Mouse (Mus musculus): ENCODE measurements around the gene H2-DMa.
"Not testable (repeated sequence)": the region's sequence is repeated elsewhere in the genome, so short reads cannot be mapped to it uniquely, and the experiment has no call there.

The H2-DMa gene

DNA sequence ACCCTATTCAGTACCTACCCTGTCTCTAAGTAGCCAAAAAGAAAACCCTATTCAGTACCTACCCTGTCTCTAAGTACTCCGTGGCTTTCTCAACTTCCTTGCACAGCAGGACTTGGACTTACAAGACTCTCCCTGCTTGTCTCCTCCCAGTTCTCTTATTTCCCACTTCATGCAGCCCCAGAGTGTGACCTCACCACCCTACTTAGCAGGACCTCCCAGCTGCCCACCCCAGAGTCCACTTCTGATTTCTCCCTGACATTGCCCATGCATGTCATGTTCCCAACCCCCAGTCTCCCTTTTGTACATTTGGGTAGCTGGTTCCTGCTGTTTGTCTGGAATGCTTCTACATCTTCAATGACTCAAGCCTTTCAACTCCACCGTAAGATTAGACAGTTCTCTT lies 4.2 kb downstream of the H2-DMa start:
- DNase-seq (ENCODE audit: extremely low read depth, insufficient read length, low spot score) = peak; percentile 60

DNA sequence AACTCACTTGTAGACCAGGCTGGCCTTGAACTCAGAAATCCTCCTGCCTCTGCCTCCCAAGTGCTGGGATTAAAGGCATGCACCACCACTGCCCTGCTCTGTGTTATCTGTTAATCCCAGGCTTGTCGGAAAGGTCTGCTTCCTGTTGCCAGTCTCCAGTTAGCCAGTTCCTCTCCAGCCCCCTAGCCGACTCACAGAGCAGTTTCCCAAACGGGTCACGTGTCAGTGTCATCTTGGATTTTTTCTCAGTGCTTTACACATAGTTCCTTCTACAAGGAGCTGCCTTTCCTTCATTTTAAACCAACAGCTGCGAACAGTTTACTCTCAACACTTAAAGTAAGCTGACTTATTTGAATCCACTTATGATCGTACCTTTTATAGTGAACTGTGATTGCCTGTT lies 5.3 kb downstream of the H2-DMa start:
- DNase-seq (ENCODE audit: extremely low read depth, insufficient read length, low spot score) = no peak

DNA sequence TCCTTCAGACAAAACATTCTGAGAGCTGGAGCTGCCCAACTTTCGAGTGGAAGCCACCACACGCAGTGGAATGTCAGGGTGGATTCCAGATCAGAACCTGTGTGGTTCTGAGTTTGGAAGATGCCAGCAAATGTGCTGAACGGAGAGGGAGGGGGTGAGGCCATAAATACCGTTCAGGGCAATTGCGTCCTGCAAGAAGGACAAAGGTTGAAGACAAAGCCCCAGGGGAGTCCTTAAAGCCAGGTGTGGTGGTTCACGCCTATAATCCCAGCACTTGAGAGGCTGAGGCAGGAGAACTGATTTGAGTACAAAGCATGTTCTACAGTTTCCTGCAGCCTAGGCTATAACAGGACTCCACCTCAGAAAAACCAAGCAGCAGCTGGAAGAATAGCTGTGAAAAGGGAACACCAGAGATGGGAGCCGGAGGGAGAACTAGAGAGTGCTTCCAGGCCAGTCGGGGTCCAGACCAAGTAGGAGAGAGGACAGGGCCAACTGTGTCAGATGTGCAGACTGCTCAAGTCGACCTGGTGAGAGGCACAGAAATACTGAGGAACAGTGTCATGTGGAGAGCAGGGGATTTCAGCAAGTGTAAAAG lies 7.6 kb downstream of the H2-DMa start:
- DNase-seq (ENCODE audit: extremely low read depth, insufficient read length, low spot score) = no peak

DNA sequence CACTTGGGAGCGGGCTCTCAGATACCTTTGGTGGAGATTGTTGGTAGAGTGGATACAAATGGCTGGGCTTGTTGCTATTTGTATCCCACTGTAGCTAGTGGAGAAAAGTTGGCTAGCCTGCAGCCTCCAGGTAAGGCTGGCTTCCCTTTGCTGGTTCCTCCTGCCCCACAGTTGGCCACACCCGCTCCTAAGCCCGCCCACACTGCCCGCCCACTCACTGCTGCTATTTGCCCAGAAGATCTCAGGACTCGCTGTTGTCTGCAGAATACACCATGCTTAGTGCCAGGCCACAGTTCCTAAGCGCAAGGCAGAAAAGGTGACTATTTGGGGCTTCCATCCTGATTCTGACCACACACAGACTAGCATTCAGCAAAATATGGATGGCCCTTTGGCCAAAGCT lies 8.1 kb downstream of the H2-DMa start:
- no peak for DNase-seq (ENCODE audit: extremely low read depth, insufficient read length, low spot score)

DNA sequence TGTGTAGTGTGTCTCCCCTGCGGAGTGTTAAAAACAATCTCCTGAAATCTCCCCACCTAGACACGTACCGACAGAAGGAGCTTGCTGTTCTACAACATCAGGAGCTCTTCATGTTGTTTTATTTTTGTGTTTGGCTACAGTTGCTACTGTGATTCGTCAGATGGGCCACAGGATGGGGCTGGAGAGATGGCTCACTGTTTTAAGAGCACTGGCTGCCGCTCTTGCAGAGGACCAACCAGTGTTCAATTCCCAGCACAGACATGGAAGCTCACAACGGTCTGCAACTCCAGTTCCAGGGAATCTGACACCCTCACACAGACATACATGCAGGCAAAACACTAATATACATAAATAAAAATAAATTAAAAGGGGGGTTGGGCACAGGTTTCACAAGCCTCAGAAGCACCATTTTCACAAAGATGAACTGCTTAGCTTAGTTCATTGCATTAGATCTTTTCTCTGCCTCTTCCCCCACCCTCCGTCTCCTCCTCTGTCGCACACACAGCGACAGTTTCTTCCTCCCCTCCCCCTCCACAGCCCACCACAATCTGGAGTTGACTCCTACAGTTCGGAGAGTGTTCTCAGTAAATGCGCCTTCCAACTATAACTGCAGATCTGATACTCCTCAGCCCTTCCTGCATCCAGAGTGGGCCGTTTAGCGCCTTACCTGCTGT lies 9.1 kb downstream of the H2-DMa start:
- DNase-seq (ENCODE audit: extremely low read depth, insufficient read length, low spot score) = no peak

DNA sequence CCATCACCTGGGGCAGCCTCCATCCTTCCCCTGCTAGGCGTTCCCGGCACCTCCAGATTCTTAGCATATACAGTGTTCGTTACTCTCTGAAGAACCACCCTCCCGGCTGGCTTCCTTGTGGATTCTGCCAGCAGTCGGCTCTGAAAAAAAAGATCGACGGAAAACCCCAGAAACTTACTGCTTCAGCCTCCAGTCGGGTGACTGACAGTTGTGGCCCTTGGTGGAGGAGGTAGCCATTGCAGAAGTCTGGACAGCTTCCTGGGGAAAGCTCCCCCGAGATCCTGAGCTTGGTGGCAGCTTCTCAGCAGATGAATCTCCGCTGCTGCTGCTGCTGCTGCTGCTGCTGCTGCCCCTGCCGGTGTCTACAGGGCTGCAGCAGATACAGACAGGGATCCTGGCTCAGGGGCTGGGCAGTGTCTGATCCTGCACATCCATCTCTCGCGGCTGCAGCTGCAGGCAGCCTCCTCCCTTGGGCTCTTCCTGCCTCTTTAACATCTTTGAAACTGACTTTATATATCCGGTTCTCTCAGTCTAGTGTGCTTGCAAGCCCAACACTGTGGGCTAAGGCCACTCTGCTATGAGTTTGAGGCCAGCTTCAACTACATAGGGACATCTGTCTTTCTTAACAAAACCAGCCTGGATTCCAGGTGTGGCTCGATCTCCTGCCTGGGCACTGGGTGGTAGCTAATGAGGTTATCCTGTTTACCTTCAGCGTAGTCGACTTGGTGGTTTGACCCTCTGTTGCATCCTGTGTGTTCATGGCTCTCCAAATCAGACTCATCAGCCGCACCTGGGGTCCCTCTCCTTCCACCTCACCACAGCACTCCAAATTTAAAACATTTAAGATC lies 9.8 kb downstream of the H2-DMa start:
- no peak for DNase-seq (ENCODE audit: extremely low read depth, insufficient read length, low spot score)

DNA sequence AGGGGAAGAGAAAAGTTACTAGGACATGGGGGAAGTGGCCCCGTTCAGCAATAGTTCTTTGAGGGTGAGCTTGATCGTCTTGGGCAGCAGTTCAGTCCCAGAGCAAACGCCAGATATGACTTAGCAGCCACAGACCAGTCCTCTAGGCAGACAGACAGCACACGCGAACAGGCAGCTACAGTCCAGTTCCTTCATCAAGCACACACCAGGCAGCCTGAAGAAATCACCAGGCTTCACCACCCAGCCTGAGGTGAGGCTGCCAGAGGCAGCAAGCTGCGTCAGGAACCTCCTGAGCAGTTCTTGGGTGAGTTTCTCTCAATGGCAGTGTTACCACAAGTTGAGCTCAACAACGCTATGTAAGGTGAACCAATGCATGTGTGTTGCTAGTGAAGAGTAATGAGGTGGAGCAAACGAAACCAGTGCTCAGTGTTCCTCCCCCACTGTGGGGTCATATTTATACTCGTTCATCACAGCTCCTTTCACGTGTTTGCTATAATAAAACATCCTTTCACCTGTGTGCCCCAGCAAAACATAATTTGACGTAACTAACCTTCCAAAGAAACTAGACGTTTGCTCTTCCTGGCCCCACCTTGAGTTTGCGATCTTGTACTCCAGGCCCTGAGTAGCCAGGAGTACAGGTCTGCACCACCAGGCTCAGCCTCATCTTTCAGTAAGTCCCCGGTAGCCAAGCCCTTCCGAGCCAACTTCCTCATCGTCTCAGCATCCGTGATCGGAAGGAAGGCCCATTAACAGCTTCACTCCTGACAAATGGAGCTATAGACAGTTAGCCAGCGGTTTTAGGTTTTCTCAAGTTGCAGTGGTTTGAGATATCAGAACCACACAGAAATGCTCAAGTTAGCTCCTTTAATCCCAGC lies 11.0 kb downstream of the H2-DMa start:
- DNase-seq (ENCODE audit: extremely low read depth, insufficient read length, low spot score) = no peak

DNA sequence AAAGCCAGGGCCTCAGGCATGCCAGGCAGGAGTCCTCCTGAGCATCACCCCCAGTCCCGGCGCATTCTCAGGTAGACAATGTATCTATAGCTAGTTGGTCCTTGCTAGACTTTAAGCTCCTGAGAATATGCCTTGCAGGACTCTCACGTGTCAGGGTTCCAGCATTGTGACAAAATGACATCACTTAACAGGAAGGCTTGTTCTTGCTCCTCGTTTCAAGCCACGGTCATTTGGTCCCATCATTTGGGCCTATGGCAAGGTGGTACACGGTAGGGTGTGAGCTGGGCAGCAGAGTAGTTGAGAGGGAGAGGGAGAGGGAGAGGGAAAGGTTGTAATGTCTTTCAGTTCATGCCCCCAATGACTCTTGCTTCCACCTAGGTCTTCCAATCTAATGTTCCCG lies 12.6 kb downstream of the H2-DMa start:
- DNase-seq (ENCODE audit: extremely low read depth, insufficient read length, low spot score) = no peak

DNA sequence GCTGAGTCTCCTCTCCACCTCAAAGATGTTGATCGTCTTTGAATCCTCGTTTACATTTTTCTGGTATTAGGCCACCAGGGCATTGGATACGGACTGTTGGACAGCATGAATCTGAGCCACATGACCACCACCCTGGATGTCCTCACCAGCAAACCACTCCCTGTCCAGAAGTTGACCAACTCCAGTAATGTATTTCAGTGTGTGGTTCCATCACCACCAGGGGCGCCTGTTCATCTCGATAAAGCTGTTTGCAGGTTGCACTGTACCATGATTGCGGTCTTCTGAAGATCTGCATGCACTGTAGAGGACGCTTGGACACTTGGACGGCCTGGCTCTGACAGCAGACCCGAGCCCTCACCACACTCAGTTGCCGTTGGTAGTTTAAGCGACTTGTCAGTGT lies 13.9 kb downstream of the H2-DMa start:
- DNase-seq (ENCODE audit: extremely low read depth, insufficient read length, low spot score) = no peak

DNA sequence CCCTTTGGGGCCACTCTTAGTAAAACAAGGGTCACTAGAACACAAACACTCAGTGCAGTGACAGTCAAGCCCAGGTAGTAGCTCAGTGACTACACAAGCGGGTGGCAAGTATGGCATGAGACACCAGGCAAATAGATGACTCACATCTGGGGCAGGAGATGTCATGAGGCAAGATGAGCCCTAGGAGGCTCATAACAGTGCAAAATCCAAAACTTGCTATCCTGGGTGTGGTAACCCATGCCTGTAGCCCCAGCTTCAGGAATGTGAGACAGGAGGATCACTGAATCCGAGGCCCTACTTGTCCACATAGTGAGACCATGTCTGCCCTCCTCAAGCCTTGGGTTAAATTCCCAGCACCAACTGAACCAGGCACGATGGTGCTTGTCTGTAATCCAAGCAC lies 15.1 kb downstream of the H2-DMa start:
- peak; percentile 55 for DNase-seq (ENCODE audit: extremely low read depth, insufficient read length, low spot score)

DNA sequence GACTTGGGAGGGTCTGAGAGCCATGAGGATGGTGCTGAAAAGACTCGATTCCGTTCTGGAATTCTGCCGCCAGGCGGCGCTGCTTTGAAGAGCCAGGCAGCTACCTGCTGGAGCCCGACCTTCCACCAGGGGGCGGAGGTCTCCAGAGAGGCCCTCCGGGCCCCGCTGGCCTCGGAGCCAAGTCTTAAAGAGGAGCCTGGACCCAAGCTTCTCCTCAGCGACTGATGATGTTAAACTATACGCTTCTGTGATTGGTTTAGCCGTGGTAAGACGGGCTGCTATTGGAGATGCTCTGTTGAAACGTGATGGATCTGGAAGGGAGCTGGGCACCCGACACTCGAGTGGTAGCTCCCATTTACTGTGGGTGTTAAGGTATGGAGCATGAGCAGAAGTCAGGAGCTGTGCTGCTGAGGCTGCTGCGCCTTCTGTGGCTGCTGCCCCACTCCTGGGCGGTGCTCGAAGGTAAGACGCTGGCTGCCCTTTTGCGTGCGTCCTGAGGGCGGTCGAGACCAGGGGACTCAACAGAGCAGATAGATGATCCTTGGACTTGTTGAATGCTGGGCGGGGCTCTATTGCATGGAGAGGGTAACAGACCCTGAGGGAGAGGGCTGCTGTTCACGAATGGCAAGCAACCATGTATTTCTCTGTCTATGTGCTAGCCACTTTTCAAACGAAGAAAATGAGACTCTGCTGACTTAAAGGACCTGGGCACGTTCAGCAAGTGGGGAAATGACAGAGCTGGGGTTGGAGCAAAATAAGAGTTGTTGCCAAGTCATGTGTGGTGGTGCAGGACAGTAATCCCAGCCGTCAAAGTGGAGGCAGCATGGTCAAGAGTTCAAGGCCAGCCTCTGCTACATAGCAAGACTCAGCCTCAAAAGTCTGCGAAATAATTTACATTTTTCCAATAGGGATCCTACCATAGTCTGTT lies 16.2 kb downstream of the H2-DMa start:
- peak; percentile 96 for DNase-seq (ENCODE audit: extremely low read depth, insufficient read length, low spot score)

DNA sequence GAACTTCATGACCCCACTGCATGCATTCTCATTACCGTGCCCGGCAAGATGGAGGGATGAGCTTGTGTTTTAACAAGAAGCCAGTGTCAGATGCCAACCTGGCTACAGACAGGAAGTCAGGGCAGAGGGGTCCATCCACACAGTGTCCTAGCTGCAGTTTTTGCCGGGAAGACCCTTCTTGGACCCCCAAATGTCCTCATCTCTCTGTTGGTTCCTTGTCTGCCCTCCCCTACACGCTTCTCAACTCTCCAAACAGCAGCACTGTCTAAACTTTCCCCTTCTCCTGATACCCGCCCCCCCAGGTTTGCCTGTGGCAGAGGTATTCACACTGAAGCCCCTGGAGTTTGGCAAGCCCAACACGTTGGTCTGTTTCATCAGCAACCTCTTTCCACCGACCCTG lies 18.3 kb downstream of the H2-DMa start:
- DNase-seq (ENCODE audit: extremely low read depth, insufficient read length, low spot score) = no peak

DNA sequence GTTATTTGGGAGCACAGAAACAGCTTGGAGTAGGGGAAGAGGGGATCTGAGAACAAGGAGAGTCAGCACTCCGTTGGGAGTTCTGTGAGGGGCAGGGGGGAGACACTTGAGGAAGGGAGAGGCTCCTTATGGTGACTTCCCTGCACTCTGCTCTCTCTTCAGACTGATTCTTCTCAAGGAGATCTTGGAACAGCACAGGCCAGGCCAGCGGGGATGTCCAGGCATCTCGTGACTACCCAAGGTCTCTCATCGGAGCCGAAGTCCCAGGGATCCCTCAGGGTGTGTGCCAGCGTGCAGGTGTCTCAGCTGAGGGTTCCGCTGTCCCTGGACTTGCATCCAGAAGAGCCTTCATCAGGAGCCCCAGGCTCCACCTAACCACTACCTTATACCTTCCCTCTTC lies 19.3 kb downstream of the H2-DMa start:
- DNase-seq (ENCODE audit: extremely low read depth, insufficient read length, low spot score) = no peak

DNA sequence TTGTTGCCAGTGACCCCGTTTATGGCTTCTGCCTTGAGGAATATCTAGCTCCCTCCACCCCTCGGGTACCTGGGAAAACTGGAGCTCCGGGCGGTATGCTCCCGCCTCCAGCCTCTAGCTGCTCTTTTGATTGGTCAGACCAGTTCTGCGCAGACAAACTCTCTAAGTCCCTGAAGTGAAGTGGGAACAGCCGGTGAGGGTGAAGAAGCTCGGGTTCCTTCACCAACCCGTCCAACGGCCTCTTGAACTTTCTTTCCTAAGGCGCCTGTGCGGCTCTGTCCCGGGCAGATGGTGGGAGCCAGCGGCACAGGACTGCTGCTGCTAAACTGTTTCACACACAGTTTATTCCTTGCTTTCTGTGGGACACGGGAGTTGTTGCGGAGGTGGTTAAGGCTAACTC lies 20.1 kb downstream of the H2-DMa start:
- DNase-seq (ENCODE audit: extremely low read depth, insufficient read length, low spot score) = no peak

DNA sequence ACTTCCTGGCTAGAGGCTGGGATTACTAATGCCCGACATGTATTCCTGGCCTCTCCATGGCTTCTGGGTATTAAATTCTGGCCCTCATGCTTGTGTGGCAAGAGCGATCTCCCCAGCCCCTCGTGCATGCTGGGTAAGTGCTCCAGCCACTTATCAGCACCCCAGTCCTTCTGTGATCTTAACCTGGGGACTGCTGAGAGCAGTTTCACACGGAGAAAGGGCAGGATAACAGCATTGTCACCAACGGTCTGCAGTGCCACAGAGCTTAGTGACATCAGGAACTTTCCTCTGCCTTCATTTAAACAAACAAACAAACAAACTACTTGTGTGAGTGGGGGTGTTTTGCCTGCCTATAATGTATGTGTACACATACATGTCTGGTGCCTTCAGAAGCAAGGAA lies 20.9 kb downstream of the H2-DMa start:
- no peak for DNase-seq (ENCODE audit: extremely low read depth, insufficient read length, low spot score)

DNA sequence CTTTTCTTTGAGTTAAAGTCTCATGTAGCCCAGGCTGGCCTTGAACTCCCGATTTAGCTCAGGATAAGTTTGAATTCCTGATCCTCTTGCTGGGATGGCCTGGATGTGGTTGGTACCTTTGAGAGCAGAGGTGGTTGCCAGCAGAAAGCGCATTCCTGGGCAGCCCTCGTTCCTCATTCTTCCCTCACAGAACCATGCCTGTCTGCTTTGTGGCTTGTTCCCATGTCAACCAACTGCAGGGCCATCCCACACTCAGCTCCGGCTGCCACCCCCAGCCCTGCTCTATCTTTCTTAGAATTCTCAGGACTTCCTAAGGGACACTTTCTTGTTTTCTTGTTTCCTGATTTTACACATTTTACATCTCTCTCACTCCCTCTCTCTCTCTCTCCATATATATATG lies 22.1 kb downstream of the H2-DMa start:
- no peak for DNase-seq (ENCODE audit: extremely low read depth, insufficient read length, low spot score)

DNA sequence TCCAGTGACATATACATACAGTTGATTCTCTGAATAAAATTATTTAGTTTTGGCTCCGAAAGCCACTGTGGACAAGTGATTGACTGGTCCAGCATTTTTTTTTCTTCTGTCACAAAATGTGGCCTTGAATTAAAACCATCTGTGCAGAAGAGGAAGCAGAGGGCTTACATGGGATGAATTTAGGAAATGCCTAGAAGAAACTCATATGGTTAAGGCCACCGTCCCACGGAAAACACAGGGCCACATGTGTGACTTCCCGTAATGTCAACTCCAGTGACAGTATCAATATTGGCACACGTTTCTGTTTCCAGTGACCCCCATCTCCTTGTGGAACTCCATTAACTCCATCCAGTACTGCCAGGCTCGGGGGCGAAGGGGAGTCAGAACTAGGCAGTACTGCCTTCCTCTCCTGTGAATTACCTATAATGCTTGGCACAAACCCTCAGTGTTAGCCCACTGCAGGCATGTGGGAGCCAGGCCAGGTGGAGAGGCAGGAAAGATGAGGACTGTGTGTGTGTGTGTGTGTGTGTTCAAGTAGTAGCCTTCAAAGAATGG lies 23.2 kb downstream of the H2-DMa start:
- no peak for DNase-seq (ENCODE audit: extremely low read depth, insufficient read length, low spot score)

DNA sequence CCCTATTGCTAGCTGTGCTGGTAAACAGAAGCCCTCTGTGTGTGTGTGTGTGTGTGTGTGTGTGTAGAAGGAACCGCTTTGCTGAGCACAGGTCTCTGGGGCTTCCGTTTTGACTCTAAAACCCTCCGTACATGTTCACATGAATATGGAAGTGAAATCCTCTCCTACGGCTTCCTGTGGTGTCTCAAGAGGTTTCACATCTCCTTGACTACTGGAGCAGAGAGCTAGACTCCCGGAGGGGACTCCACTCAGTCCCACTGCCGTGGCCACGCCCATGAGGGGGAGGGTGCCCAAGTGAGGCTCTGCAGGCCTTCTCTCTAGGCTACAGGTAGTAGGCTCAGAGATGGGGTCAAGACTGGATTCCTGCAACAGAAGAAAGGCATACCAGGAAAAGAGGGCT lies 23.7 kb downstream of the H2-DMa start, which contains the start of gene H2-DMb2:
Gene H2-DMb2 (plus strand): TSS at position 275 of the 400 bp plus-strand sequence.
- no peak for DNase-seq (ENCODE audit: extremely low read depth, insufficient read length, low spot score)

DNA sequence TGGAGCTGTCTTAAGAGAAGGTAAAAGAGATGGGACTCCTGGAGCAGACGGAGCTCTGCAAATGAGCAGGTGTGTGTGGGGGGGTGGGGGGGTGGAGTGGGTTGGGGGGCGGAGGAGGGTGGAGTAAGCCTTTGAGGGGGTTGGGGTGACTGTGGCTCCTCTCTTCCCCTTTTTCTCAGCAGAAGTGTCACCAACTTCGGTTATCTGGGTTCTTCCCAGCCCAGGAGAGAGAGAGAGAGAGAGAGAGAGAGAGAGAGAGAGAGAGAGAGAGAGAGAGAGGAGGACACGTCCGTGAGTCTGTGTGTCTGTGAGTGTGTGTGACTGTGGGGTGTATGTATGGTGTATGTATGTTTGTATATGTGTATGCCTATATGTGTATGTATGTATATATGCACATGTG lies 24.1 kb downstream of the H2-DMa start:
- DNase-seq (ENCODE audit: extremely low read depth, insufficient read length, low spot score) = no peak

DNA sequence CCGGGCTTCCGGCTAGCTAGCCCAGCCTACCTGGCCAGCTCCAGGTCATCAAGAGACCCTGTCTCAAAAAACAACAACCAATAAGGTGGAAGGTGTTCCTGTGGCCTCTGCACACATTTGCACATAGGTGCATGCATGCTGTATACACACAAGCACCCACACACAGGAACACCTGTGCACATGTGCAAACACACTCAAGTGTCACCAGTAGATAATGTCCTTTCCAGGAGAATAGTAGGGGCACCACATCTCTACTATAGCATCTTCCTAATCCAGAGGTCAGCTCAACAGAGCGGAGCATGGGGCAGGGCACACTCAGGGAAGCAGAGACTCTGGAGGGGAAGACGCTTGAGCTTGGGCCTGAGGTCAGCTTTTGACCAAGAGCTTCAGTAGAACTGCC lies 24.9 kb downstream of the H2-DMa start:
- DNase-seq (ENCODE audit: extremely low read depth, insufficient read length, low spot score) = not testable (repeated sequence)

Measured in 3134 (cell line).